Mouse (Mus musculus) stomach, adult 2 months (tissue): Measurements from ENCODE around the gene Rnf168. TPM values are rescaled to one million over a fixed set of nuclear protein-coding genes. Genes with fewer than 3 reads are reported as not detected.

Experiments
- polyA plus RNA-seq: library from polyadenylated mRNA; depleted of rRNA; stranded (reverse); fragments of >200 nt; gene quantifications from 2 replicates; pipeline ENCODE4 v1.2.3, GENCODE M21; 2012; rRNA removed

The Rnf168 gene
- polyA plus RNA-seq: 2.6 and 3.3 TPM in 2 replicates

DNA sequence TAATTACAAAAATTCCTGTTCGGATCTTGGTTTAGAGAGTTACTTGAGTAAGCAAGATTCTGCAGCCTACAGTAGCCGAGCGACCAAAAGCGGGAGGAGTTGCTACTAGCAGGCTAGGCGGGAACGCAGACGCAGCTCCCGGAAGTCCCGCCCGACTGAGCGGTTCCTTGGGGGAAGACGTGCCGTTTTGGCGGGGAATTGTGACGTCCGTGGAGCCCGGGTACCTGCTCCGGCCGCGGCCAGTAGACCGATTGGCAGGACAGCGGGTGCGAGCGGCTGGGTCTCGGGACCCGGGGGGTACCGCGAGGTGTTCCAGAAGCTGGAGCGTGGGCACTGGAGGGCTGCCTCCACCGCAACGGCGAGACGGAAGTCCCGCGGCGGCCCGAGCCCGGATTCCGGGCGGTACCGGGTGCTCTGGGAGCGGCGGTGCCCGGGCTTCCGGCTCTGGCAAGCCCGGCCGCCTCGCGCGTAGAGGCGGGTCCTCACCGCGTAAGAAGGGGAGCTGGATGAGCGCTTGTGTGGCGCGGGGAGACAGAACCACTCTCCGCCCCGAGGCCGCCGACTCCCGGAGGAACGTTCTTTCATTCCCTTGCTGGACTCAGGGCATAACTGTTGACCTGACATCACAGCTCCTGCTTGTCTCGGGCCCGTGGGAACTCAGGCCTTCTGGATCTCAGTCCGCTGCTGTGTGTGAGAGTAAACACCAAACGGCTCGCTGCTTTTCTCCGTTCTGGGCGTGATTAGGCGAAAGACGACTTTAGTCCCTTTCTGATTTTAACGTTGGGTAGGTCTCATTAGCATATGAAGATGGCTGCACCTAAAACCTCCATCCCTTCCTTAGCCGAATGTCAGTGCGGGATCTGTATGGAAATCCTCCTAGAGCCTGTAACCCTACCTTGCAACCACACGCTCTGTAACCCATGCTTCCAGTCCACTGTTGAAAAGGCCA, at the start of gene Rnf168:
Gene Rnf168 (plus strand): TSS at position 152 of the 949 bp plus-strand sequence.

DNA sequence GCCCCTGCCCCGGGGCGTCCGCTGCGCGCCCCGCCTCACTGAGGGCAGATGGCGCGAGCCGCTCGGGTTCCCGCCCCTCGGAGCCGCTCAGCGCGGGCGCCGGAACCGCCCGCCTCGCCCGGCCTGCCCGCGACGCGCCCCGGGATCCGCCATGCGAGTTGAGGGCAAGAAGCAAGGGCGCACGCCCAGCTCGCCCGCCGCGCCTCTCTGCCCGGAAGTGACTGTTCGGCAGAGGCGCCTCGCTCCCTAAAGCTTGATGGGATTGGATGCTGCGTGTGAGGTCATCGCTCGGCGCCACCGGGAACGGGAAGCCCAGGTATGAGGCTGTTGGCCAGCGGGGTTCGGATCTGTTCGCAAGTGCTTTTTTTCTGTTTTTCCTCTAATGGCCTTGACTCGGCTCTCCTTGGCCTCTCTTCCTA, 30.3 kb upstream of the Rnf168 start, which contains the start of the genes Fbxo45 and Wdr53:
Gene Fbxo45 (minus strand): TSS at position 207 of the 419 bp plus-strand sequence.
Gene Wdr53 (plus strand): TSS at position 276 of the 419 bp plus-strand sequence.

DNA sequence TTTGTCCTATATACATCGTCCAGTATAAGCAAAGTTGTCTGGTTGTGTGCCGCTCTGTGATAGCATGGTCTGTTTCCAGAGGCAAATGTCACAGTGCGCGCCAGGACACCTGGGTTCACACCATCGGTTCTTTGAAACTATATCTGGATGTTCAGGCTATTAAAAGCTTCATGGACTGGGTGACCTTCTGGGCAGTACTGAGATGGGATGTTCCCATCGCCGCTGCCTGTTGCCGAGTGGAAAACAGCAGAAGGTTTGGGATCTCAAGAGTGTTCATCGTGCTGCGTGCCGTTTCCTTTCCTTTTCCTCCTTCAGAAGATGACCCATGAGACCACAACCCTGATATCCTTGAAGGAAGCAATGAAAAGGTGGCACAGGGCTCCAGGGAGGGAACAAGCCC, 6.0 kb upstream of the Rnf168 start, which contains the start of gene Smco1:
Gene Smco1 (plus strand): TSS at position 178 of the 400 bp plus-strand sequence.

DNA sequence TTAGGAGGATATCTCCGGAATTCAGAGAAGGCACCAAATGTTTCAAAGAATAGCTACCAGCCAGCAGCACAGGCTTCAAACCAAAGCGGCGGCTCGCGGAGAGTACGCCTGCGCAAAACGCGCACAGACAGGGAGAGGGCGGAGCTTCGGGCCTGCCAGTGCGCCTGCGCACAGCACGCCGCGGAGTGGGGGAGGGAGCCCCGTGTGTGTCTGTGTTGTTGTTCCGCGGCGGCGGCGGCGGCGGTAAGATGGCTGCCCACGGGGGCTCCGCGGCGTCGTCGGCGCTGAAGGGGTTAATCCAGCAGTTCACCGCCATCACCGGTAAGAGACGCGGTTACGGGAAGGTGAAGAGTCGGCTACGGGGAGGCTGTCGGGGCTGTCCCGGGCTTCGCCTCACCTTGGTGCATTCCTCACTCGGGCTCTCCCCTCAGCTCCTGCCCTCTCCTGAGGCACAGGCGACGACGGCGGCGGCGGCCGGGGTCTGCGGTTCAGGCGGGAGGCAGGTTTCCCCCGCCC, 54.8 kb downstream of the Rnf168 start, which contains the start of gene Ubxn7:
Gene Ubxn7 (plus strand): TSS at position 218 of the 516 bp plus-strand sequence.

Other genes starting within 250 kb of the Rnf168 start
- gene Pak2, start 198.1 kb upstream of the Rnf168 start, polyA plus RNA-seq: 7.1 TPM in 2 replicates
- gene Pigx, start 177.7 kb upstream of the Rnf168 start, polyA plus RNA-seq: 14.1 and 38.1 TPM in 2 replicates
- 12.5 and 16.7 TPM in 2 replicates for gene Cep19, start 177.7 kb upstream of the Rnf168 start, polyA plus RNA-seq
- 4.9 and 5.2 TPM in 2 replicates for gene Nrros, start 111.9 kb upstream of the Rnf168 start, polyA plus RNA-seq
- not detected in 2 replicates for gene Bex6, start 97.6 kb upstream of the Rnf168 start, polyA plus RNA-seq
- gene Fbxo45, start 30.3 kb upstream of the Rnf168 start, polyA plus RNA-seq: 0.98 and 1.4 TPM in 2 replicates
- gene Wdr53, start 30.2 kb upstream of the Rnf168 start, polyA plus RNA-seq: 0.59 and 0.66 TPM in 2 replicates
- gene Smco1, start 6.0 kb upstream of the Rnf168 start, polyA plus RNA-seq: 0.04 TPM in 1 of 2 replicates, not detected in the other
- gene Ubxn7, start 54.8 kb downstream of the Rnf168 start, polyA plus RNA-seq: 0.49 and 1.2 TPM in 2 replicates
- not detected in 2 replicates for gene Tm4sf19, start 123.0 kb downstream of the Rnf168 start, polyA plus RNA-seq
- gene Tctex1d2, start 142.2 kb downstream of the Rnf168 start, polyA plus RNA-seq: 0.87 and 2.2 TPM in 2 replicates
- 13.9 and 22.3 TPM in 2 replicates for gene Pcyt1a, start 153.5 kb downstream of the Rnf168 start, polyA plus RNA-seq
- gene Slc51a, start 210.4 kb downstream of the Rnf168 start, polyA plus RNA-seq: 0.04 and 0.14 TPM in 2 replicates
- not detected in 2 replicates for gene Zdhhc19, start 218.8 kb downstream of the Rnf168 start, polyA plus RNA-seq